Mouse (Mus musculus): ENCODE data around the gene Snapc4. TPM values are rescaled to one million over a fixed set of nuclear protein-coding genes. Genes with fewer than 3 reads are reported as not detected.

Snapc4 gene
- polyA plus RNA-seq, 1 experiment from 2014 or later, result 29.3 TPM

DNA sequence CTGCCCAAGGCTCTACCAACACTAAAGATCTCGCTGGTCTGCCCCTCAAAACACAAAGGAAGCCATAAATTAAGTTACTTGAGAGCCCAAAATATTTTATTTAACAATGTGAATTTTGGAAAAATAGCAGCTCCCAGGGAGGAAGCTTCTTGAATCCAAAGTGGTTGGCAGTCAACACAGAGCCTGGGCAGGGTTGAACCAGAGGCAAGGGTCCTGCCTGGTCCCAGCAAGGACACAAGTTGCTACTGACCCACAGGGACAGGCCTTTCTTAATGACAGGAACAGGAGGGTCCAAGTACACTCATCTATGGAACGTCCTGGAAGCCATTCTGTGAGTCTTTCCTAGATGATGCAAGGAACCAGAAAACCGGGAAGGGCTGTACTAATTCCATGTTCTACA is 28.9 kb upstream of the Snapc4 start:
- Histone ChIP-seq H3K9ac (peak overlapping the region; percentile 92), H3K4me3 (replicated peaks; ENCODE audit: low read length) (peak overlapping the region; percentile 95), H3K4me2 (replicated peaks) (peak overlapping the region; percentile 99), H3K36me3 (replicated peaks; ENCODE audit: control insufficient read depth, insufficient read depth) (peaks cover 61% of the 10 kb centered on the region), H3K4me1 (replicated peaks; ENCODE audit: control insufficient read depth, insufficient read depth, low read length) (peaks cover 41% of the 10 kb centered on the region), H3K9me3 (ENCODE audit: control insufficient read depth, low read length) (no peaks in the 10 kb centered on the region), H3K27ac (no peak overlapping the region), H3K27me3 (ENCODE audit: control insufficient read depth, insufficient read depth, low read length) (no peaks in the 10 kb centered on the region)
- WGBS, result 64% methylated on average over 3 of the region's 3 CpGs
- no peak for ATAC-seq (ENCODE audit: low FRiP score)
- no peak for DNase-seq (ENCODE audit: low spot score)

DNA sequence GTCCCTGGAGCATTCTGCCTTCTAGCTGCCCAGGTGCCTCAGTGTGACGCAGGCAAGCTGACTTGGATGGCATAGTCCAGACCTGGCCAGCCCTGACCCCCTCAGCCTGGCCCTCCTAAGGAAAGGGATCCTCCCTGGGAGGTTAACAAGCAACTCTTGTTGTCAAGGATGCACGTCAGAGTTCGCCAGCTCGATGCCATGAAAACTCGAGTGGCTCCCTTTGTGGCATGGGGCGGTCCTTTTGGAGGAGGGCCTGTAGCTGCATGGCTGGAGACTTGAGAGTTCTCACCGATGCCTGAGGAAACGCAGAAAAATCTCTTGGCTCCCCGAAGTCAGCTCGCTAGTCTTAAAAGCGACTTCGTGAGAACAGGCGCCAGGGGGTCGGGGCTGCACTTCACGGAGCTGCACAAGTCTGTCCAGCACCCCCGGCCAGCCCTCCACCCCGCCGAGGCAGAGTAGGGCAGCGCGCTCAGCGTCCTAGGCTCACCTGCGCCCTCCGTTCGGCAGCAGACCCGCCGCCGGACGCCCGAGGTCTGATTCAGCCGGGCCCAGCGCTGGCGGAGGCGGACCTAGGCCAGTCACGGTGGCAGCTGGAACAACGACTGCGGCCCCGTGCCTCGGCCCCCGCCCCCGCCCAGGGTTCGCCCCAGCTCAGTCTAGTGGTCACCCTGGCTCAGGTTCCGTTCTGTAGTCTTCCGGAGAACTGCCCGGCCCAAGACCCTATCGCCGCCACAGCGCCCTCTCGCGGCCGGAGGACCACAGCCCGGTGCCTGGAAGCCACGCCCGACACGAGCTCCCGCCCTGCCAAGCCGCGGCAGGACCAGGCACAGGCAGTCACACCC is 28.3 kb upstream of the Snapc4 start, which contains the start of gene Inpp5e:
Gene Inpp5e (minus strand): TSS at position 689 of the 842 bp plus-strand sequence.
- peaks cover 54% of the 10 kb centered on the region for H3K36me3 ChIP-seq (replicated peaks; ENCODE audit: control insufficient read depth, insufficient read depth)
- H3K4me1 ChIP-seq (replicated peaks; ENCODE audit: control insufficient read depth, insufficient read depth, low read length), result peaks cover 41% of the 10 kb centered on the region
- H3K27me3 ChIP-seq (ENCODE audit: control insufficient read depth, insufficient read depth, low read length), result no peaks in the 10 kb centered on the region
- H3K27ac ChIP-seq, result peak within 1 kb of the TSS; percentile 79
- peak; percentile 98 for DNase-seq (ENCODE audit: low spot score)
- peak within 1 kb of the TSS; percentile 99 for H3K4me2 ChIP-seq (replicated peaks)
- H3K9ac ChIP-seq, result peak within 1 kb of the TSS; percentile 92
- peak within 1 kb of the TSS; percentile 95 for H3K4me3 ChIP-seq (replicated peaks; ENCODE audit: low read length)
- WGBS, result under 1% methylated on average over 57 of the region's 57 CpGs
- peak; percentile 92 for ATAC-seq (ENCODE audit: low FRiP score)
- no peaks in the 10 kb centered on the region for H3K9me3 ChIP-seq (ENCODE audit: control insufficient read depth, low read length)

- Histone ChIP-seq H3K27ac (no peak overlapping the region), H3K9ac (no peak overlapping the region), H3K9me3 (ENCODE audit: control insufficient read depth, low read length) (no peaks in the 10 kb centered on the region), H3K36me3 (replicated peaks; ENCODE audit: control insufficient read depth, insufficient read depth) (peaks cover 54% of the 10 kb centered on the region), H3K27me3 (ENCODE audit: control insufficient read depth, insufficient read depth, low read length) (no peaks in the 10 kb centered on the region), H3K4me3 (replicated peaks; ENCODE audit: low read length) (no peak overlapping the region), H3K4me2 (replicated peaks) (no peak overlapping the region), H3K4me1 (replicated peaks; ENCODE audit: control insufficient read depth, insufficient read depth, low read length) (peaks cover 38% of the 10 kb centered on the region)
- DNase-seq (ENCODE audit: low spot score), result no peak
- no peak for ATAC-seq (ENCODE audit: low FRiP score)
- 83% methylated on average over 8 of the region's 8 CpGs for WGBS
Observed at GRCm38 (mm10) chr2:26403306-26403705, 22.9 kb upstream of the Snapc4 start.

DNA sequence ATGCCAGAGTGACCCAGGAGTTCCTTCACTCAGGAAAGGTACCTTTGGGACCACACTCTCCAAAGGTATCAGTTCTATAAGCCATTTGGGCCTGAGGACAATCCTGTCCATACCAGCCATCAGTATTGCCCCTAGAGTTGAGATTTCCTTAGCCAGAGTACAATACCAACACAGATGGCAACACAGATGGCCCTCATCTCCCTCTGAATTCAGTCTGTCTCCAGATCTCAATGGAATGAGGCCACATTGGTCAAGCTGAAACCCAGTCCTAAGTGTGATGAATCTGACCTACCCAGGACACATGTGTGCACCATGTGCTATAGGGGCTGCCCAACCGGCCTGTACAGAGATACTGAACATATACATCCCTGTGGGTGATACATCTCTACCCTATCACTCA is 21.8 kb upstream of the Snapc4 start:
- WGBS, result 100% methylated on average over 1 of the region's 1 CpGs
- peaks cover 28% of the 10 kb centered on the region for H3K4me1 ChIP-seq (replicated peaks; ENCODE audit: control insufficient read depth, insufficient read depth, low read length)
- no peak for DNase-seq (ENCODE audit: low spot score)
- H3K27ac ChIP-seq, result no peak overlapping the region
- peaks cover 59% of the 10 kb centered on the region for H3K36me3 ChIP-seq (replicated peaks; ENCODE audit: control insufficient read depth, insufficient read depth)
- no peak for ATAC-seq (ENCODE audit: low FRiP score)
- no peaks in the 10 kb centered on the region for H3K9me3 ChIP-seq (ENCODE audit: control insufficient read depth, low read length)
- H3K9ac ChIP-seq, result no peak overlapping the region
- no peak overlapping the region for H3K4me2 ChIP-seq (replicated peaks)
- H3K27me3 ChIP-seq (ENCODE audit: control insufficient read depth, insufficient read depth, low read length), result no peaks in the 10 kb centered on the region
- H3K4me3 ChIP-seq (replicated peaks; ENCODE audit: low read length), result no peak overlapping the region

GRCm38 (mm10) chr2:26401023-26401422 is 20.6 kb upstream of the Snapc4 start:
- ATAC-seq (ENCODE audit: low FRiP score) (no peak), DNase-seq (ENCODE audit: low spot score) (no peak)
- Histone ChIP-seq H3K27ac (no peak overlapping the region), H3K9me3 (ENCODE audit: control insufficient read depth, low read length) (no peaks in the 10 kb centered on the region), H3K4me1 (replicated peaks; ENCODE audit: control insufficient read depth, insufficient read depth, low read length) (peaks cover 15% of the 10 kb centered on the region), H3K4me3 (replicated peaks; ENCODE audit: low read length) (no peak overlapping the region), H3K9ac (no peak overlapping the region), H3K36me3 (replicated peaks; ENCODE audit: control insufficient read depth, insufficient read depth) (peaks cover 63% of the 10 kb centered on the region), H3K4me2 (replicated peaks) (no peak overlapping the region), H3K27me3 (ENCODE audit: control insufficient read depth, insufficient read depth, low read length) (no peaks in the 10 kb centered on the region)
- 94% methylated on average over 4 of the region's 4 CpGs for WGBS

DNA sequence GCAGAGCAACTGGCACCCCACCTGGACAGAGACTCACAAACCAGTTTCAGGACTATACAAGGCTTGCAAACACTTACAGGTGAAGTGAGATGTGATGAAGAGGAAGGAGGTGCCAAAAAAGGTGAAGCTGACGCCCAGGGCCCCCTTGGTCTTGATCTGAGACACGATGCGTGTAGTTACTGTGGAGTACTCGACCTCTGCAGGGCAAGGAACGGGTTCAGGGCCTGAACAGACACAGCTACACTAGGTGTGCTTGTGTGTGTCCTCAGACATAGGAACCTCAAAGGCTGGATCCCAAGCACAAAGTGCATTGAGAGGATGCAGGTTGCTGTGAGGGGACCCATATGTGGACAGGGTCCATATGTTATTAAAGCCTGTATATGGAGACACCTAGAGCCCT is 19.8 kb upstream of the Snapc4 start:
- ATAC-seq (ENCODE audit: low FRiP score), result no peak
- H3K4me3 ChIP-seq (replicated peaks; ENCODE audit: low read length), result no peak overlapping the region
- peaks cover 8% of the 10 kb centered on the region for H3K4me1 ChIP-seq (replicated peaks; ENCODE audit: control insufficient read depth, insufficient read depth, low read length)
- no peak overlapping the region for H3K4me2 ChIP-seq (replicated peaks)
- no peaks in the 10 kb centered on the region for H3K9me3 ChIP-seq (ENCODE audit: control insufficient read depth, low read length)
- no peak for DNase-seq (ENCODE audit: low spot score)
- H3K27me3 ChIP-seq (ENCODE audit: control insufficient read depth, insufficient read depth, low read length), result no peaks in the 10 kb centered on the region
- H3K36me3 ChIP-seq (replicated peaks; ENCODE audit: control insufficient read depth, insufficient read depth), result peaks cover 71% of the 10 kb centered on the region
- WGBS, result 85% methylated on average over 5 of the region's 5 CpGs
- no peak overlapping the region for H3K27ac ChIP-seq
- H3K9ac ChIP-seq, result no peak overlapping the region

DNA sequence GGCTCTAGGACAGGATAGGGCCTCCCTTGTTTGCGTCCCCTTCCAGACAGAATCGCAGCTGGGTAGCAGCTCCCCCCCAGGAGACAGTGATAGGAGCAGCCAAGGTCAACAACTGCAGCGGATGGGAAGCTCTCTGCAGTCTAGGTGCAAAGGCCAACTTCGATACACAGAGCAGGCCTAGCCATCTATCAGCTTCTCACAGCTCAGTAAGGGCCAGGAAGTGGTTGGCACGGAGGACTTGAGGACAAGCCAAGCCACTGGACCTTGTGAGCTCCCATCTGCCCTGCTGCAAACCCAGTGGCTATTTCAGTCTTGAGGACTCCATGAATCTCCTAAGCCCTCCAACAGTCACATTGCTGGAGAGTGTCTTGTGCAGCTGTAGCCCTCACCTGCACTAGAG is 19.2 kb upstream of the Snapc4 start:
- no peak for ATAC-seq (ENCODE audit: low FRiP score)
- no peak for DNase-seq (ENCODE audit: low spot score)
- no peak overlapping the region for H3K4me2 ChIP-seq (replicated peaks)
- H3K4me1 ChIP-seq (replicated peaks; ENCODE audit: control insufficient read depth, insufficient read depth, low read length), result peaks cover 1% of the 10 kb centered on the region
- H3K9ac ChIP-seq, result no peak overlapping the region
- H3K4me3 ChIP-seq (replicated peaks; ENCODE audit: low read length), result no peak overlapping the region
- no peak overlapping the region for H3K27ac ChIP-seq
- no peaks in the 10 kb centered on the region for H3K9me3 ChIP-seq (ENCODE audit: control insufficient read depth, low read length)
- WGBS, result 86% methylated on average over 5 of the region's 5 CpGs
- no peaks in the 10 kb centered on the region for H3K27me3 ChIP-seq (ENCODE audit: control insufficient read depth, insufficient read depth, low read length)
- H3K36me3 ChIP-seq (replicated peaks; ENCODE audit: control insufficient read depth, insufficient read depth), result peaks cover 77% of the 10 kb centered on the region

DNA sequence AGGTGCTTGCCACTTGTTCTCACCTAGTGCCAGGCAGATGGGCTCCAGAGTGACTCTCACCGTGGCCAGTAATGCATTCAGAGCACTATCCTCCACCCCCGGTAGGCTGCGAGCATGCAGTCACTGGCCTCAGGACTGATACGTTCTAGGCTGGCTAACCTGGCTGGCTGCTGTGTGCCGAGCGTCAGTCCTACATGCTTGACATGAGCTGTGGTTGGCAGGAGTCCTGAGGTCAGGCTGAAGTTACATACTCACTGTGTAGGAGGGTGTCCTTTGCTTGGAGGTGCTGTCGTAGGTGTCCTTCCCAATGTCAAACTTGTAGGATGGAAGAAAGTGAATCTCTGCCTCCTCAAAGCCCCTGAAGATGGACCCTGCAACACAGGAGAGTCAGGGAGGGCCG is 18.5 kb upstream of the Snapc4 start:
- Histone ChIP-seq H3K4me3 (replicated peaks; ENCODE audit: low read length) (no peak overlapping the region), H3K27ac (no peak overlapping the region), H3K36me3 (replicated peaks; ENCODE audit: control insufficient read depth, insufficient read depth) (peaks cover 84% of the 10 kb centered on the region), H3K27me3 (ENCODE audit: control insufficient read depth, insufficient read depth, low read length) (no peaks in the 10 kb centered on the region), H3K9me3 (ENCODE audit: control insufficient read depth, low read length) (no peaks in the 10 kb centered on the region), H3K4me2 (replicated peaks) (no peak overlapping the region), H3K4me1 (replicated peaks; ENCODE audit: control insufficient read depth, insufficient read depth, low read length) (no peaks in the 10 kb centered on the region), H3K9ac (no peak overlapping the region)
- ATAC-seq (ENCODE audit: low FRiP score) (no peak), DNase-seq (ENCODE audit: low spot score) (no peak)
- 90% methylated on average over 8 of the region's 8 CpGs for WGBS

DNA sequence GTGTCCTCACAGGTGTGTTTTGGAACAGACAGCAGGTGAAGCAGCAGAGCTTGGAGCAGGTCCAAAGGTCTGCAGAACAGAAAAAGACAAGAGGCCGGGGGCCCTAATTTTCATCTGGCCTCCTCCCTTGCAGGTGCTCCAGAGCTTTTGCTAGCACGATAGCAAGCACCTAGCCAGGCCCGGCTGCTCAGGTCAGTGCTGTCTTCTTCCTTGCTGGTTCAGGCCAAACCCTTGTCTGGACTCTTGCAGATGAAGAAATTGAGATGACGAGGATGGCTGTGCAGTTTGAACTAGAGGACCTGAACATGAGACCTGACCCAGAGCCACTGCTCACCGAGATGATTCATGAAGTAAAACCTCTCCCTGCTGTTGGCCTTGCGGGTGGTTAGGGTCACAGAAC is 11.2 kb upstream of the Snapc4 start:
- 95% methylated on average over 6 of the region's 6 CpGs for WGBS
- Histone ChIP-seq H3K4me3 (replicated peaks; ENCODE audit: low read length) (no peak overlapping the region), H3K9me3 (ENCODE audit: control insufficient read depth, low read length) (no peaks in the 10 kb centered on the region), H3K27ac (no peak overlapping the region), H3K27me3 (ENCODE audit: control insufficient read depth, insufficient read depth, low read length) (no peaks in the 10 kb centered on the region), H3K4me1 (replicated peaks; ENCODE audit: control insufficient read depth, insufficient read depth, low read length) (peaks cover 23% of the 10 kb centered on the region), H3K9ac (no peak overlapping the region), H3K36me3 (replicated peaks; ENCODE audit: control insufficient read depth, insufficient read depth) (peaks cover 77% of the 10 kb centered on the region), H3K4me2 (replicated peaks) (no peak overlapping the region)
- DNase-seq (ENCODE audit: low spot score) (no peak), ATAC-seq (ENCODE audit: low FRiP score) (no peak)

All from hindbrain, embryonic 14.5 days (tissue).